Mouse (Mus musculus) right cerebral cortex, postnatal 14 days (tissue): Measurements from ENCODE around the gene Rce1.
A peak's percentile ranks its signal among the peaks of the same experiment; 100 is the strongest.

Source experiments
- DNase-seq: peaks from one replicate; pipeline ENCODE4 v3.0.0; 2022

Rce1 gene

DNA sequence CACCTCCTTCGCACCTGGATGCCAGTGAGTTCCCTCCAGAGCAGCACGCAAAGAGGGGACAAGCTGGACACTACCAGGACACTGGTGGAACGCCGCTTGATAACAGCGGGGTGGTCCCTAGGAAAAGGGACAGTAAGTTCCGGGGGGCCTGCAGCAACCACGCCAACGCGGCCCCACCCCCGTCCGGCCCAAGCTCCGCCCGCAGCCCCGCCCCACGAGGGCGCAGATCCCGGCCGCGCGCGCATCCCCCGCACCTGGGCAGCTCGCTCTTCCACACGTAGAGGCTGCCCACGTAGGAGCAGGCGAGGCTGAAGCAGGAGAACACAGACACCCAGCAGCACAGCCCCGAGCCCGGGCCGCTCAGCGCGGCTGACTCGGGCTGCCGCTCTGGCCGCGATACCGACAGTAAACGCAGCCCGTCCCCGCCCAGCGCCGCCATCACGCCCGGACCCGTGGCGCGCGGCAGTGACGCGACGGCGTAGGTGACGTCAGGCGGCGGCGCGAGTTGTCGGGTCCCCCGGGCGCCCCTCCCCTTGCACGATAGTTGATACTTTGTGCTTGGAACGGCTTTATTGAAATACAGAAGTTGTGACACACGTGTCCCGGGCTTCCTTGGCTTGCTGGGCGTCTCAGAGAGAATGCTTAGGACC is at the start of gene Rce1:
TSS of gene Rce1 (minus strand) at position 463 of the 650 bp plus-strand sequence.
- peak; percentile 92 for DNase-seq

DNA sequence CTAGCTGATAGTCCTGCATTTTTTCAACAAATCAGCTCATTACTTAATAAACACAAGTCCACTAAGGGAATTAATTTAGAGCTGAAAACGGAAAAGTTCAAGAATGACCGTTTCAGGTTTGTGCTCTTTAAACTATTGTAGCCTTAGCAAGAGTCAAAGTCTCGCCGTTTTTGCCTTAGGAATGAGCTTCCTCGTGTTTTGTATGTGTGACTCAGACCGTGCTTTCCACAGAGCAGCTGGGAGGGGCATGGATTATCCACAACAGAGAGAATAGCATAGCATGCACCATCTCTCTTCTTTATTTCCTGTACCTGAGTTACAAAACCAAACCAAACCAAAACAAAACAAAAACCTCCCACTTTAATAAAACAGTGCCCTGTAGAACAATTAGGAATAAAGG is 47.0 kb upstream of the Rce1 start:
- no peak for DNase-seq

DNA sequence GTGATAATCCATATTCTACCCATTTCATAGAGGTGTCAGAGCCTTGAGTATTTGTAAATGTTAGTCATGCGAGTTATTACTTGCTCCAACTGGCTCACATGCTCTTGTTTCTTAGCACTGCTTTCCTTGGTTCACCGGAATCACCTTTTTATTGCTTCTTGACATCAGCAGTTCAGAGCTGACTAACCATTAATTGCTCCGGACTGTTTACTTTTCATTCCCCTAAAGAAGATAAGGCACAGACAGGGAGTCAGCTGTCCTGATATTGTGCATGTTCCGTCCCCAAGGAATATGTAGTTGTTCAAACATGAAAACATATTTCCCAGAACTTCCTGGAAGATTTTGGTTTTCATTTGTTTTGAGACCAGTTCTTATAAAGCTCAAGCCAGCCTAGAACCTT is 45.3 kb upstream of the Rce1 start:
- DNase-seq = no peak

DNA sequence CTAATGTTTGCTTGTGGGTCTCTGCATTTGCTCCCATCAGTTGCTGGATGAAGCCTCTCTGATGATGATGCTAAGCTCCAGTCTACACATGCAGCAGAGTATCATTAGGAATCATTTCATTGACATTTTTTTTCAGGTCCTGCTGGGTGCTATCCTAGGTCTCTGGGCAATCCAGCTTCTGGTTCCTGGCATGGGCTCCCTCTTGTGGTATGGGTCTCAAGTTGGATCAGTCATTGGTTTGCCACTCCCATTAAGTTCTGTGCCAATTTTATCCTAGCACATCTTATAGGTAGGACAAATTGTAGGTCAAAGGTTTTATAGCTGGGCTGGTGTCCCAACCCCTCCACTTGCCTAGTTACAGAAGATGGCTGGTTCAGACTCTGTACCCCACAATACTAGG is 41.4 kb upstream of the Rce1 start:
- DNase-seq = no peak

DNA sequence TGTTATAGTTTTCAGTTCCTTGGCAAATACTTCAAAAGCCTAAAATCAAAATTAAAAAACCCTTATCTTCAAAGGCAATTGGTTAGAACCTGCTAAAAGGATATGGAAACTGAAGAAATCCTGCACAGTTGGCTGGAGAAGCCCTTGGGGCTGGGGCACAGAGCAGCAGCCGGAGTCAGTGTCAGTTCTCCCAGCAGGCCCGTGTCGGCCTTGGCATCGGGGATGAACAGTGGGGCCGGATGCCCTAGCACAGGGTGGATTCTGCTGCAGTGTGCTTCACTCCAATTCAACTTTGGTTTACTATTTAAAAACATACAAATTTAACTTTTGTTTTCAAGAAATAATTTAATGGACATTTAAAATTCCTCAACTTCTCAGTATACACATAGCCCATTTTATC is 32.7 kb upstream of the Rce1 start:
- DNase-seq = no peak

DNA sequence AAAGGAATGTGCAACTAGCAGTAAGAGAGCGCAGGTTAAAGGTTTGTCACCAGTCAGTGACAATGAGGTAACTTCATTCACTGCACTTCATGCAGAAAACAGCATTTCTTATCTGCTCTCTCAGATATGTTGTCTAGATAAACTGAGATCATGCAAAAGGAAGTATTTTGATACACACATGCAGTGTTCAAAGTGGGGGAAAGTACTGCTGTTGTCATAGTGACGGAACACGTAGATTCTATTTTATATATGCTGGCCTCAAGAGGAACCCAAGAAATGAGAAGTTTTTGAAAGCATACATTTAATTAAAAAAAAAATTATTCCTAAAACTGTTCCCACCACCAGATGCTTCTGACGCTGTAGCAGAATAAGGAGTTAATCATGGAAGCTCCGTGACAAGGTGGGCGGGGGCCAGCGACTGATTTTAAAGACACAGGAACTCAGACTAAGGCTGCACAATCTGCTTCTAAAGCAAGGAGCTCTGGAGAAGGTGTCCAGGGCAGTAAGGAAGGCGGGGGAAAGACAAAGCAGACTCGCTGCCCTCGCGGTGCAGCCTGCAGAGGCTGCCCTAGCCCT is 21.6 kb upstream of the Rce1 start:
- DNase-seq = peak; percentile 71

DNA sequence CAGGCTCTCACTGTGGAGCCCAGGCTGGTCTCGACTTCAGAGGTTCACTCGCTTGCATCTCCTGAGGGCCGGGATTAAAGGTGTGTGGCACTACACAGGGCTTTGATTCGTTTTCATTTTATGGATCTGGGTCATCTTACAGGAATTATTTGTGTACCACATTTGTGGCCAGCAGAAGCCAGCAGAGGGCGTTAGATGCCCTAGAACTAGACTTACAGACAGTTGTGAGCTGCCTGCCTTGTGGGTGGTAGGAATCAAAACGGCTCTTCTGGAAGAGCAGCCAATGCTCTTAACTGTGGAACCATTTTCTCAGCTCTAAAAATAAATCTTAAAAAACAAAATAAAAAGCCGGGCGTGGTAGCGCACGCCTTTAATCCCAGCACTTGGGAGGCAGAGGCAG is 18.8 kb upstream of the Rce1 start:
- peak; percentile 75 for DNase-seq

DNA sequence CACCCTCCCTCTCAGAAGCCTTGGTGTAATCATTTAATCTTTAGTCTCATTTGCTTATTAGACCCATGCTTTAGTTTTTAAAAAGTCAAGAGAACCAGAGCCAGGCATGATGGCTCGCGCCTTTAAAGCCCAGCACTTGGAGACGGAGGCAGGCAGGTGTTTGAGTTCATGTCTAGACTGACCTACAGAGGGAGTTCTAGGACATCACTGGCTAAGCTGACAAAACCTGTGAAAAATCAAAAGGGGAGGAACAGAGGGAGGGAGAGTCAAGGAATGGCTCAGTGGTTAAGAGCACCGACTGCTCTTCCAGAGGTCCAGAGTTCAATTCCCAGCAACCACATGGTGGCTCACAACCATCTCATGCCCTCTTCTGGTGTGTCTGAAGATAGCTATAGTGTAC is 10.5 kb upstream of the Rce1 start:
- no peak for DNase-seq

DNA sequence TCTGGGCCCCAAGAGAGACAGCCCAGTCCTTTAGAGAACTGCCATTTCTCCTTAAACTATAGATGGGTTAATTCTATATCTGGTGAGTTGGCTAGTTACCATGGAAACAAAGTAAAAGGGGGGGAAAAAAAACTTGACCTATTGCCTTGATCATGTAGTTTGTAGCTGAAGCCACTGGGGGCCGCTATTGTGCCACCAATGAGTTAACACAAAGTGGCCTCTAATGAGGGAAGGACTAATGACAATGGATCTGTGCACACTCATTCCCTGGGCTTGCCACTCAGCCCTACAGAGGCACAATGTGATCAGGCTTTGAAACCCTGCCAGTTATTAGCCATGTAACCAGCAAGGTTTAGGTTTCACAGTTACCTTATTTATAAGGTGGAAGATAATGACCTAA is 3.4 kb upstream of the Rce1 start:
- DNase-seq = peak; percentile 76

DNA sequence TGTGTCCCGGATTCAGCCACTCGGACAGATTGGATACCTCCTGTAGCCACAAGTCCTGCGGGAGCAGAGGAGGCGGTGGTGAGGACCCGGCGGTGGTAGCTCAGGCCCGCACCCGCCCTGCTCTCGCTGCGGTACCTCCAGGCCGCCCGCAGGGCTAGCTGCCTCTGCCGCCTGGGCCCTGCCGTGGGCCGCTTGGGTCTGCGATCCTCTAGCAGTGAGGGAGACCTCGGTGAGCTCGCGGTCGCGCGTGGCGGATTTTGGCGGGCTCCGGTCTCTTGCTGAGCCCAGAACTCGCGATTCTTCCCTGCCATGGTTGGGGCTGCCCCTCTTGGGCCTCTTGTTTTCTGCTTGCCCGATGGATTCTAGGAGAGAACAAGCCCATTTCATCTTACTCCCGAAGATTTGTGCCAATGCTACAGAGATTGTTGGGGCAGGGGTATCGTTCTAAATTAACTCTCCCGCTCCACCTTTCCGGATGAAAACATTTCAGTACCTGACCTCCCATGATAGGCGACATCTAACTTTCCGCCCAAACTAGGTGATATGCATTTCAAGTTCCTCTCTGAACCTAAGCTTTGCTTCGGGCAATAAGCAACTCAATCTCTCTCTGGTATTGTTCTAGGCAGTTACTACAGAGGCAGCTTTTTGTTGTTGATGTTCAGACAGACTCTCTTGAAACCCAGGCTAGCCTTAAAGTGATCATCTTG is 541 bp upstream of the Rce1 start:
- DNase-seq = peak; percentile 45

DNA sequence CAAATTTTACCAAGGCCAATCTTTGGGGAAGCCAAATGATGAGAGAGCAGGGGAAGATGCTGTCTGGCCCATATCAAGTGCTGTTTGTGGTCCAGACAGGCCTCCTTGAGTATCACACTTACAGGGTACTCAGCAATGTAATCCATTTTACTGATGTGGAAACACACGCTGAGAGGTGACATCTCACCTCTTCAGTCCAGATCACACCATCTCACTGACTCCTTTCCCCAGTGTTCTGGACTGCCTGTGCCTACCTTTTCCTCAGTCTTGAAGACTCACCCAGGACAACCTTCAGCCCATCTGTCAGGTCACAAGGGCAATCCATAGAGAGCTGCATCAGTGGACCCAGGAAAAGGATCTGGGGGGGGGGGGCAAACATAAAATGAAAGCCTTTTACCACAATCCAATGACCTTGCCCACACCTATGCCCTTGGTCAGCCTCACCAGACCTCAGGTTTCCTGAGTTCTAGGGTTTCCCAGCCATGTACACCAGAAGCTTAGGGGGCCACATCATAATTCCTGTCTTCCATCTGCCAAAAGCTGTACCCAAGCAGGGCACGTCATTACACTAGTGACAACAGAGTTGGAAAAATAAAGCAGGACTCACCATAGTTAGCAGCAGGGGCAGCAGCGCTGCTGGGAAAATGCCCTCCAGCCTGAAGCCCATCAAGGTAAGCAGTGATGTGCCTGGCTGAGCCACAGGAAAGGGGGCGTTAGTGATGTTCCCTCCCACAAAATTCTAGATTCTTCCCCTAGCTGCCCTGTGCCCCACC is 849 bp downstream of the Rce1 start:
- no peak for DNase-seq

DNA sequence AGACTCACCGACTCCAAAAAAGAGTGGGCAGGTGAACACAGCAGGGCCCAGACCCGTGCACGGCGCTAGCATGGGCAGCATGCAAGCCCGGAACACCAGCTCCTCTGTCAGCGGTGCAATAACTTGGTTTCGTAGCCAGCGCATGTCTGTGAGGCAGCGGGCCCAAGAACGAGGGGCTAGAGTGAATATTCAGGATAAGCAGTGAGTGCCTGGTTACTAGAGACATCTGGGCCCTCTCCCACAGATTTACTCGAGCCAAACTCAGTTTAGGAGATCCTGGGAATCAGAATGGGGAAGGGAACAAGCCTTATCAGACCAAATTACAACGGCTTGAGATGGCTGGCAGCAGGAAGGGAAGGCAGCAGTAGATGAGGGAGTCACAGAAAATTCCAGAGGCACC is 1.4 kb downstream of the Rce1 start:
- no peak for DNase-seq

DNA sequence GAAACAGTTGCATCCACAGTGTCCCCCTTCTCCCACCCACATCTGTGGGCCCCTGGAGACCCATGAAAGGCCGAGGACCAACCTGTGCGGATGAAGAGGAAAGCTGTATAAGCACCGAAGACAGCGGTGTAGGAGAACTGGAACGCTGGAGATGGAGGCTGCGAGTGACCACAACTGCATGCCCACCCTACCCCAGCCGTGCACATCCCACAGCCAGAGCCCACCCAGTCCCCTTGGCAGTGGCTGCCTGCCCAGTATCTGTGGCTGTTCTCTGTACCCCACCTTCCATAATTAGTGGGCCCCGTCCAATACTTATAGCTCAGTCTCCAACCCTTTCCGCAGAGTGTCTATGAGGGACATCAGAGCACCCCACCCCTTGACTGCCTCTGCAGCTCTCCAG is 2.0 kb downstream of the Rce1 start:
- no peak for DNase-seq

DNA sequence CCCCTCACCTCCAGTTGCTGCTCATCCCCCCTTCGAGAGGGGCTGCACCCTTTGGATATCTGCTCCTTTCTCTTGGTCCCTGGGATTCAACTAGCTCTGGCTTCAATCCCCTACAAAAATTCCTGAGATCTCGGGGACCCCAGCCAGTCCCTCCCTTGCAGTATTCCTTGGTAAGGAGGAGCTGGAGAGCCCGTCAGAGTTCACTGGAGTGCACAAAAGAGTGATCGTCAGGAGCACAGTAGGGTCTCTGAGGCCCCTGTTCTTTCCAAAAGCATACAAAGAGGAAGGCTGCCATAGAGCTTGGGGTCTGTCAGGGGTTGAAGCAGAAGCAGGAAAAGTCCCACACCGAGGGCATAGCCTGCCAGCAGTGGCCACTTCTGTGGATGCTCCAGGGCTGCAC is 2.7 kb downstream of the Rce1 start:
- DNase-seq = no peak

DNA sequence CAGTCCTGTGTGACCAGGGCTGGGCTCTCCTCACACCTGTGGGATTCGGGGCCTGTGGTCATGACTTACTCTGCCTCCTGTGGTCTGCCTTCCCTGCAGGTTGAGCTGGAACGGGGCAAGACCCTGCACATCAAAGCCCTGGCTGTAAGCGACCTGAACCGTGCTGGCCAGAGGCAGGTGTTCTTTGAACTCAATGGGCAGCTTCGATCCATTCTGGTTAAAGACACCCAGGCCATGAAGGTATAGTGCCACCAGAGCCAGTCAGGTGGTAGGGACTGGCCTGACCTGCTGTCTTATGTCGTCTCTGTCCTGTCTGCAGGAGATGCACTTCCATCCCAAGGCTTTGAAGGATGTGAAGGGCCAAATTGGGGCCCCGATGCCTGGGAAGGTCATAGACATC is 4.7 kb downstream of the Rce1 start:
- no peak for DNase-seq

DNA sequence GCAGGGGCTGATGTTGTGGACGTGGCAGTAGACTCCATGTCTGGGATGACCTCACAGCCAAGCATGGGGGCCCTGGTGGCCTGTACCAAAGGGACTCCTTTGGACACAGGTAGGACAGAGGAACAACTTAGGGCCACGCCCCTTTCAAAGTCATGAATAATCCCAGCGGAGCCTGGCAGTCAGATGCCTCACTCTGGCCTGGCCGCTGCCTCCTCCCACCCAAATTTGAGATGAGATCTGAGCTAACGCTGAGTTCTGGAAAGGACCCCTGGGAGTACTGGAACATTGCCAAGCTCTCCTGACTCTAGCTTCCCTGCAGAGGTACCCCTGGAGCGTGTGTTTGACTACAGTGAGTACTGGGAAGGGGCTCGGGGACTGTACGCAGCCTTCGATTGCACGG is 6.0 kb downstream of the Rce1 start:
- DNase-seq = no peak

DNA sequence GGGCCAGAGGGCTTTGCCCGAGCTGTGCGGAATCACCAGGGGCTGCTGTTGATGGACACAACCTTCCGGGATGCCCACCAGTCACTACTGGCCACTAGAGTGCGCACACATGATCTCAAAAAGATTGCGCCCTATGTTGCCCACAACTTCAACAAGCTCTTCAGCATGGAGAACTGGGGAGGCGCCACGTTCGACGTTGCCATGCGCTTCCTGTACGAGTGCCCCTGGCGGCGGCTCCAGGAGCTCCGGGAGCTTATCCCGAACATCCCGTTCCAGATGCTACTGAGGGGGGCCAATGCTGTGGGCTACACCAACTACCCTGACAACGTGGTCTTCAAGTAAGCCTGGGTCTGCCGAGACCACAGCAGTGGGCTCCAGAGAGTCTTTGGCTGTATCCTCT is 7.3 kb downstream of the Rce1 start:
- DNase-seq = peak; percentile 58

DNA sequence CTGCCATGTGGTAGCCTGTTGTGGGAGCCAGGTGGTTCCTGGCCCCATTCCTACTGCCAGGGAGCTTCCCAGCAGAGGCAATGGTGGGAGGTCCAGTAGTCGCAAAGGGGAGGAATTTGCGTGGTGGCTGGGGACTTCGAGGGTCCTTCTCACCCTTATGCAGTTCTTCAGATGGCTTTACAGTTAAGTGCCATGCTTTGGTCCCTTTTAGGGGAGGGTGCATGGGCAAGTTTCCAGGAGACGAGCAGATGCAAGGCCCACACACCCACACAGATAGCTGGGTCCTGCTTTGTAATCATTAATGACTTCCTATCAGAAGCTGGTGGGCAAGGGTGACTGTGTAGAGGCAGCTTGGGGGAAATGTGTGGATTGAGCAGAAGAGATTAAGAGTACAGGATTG is 8.9 kb downstream of the Rce1 start:
- no peak for DNase-seq

DNA sequence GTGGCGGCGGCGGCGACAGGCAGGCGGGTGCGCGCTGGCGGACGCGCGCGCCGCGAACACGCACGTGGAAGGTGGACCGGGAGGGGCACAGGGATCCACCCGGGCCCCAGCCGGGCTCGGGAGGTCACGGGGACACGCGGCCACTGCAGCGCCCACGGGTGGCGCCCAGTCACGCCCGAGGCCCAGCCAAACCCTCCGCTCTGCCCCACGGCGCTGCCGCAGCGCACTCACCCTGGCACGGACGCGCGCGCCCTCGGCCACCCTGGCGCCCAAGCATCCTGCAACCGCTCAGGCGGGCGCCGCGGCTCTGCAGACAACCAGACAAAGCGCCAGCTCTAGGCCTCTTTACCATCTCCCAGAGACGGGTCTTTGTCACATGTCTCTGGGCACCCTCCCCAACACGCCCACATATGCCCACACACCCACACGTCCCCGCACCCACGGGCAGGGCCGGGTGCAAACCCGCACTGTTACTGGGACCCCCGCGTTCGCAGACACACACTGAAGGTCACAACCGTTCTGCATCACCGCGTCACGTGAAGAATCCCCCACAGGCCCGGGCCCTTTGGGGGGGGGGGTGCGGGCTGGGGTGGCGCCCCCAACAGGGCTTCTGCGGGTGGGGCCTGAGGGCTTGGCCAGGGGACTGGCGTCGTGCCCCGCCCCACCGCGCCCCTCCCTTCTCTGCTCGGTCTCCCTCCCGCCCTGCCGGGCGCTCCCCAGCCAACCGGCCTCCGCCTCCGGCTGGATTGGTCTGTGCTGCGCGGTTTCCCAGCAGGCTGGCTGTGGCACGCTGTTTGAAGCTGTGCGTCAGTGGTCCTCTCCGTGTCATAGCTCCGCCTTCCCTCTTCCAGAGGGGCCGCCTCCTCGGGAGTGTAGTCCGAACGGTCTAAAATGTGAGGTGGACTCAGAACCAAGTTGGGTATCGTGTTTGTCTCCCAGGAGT is 10.0 kb downstream of the Rce1 start, which contains the start of gene Lrfn4:
TSS of gene Lrfn4 (minus strand) at position 517 of the 943 bp plus-strand sequence.
- peak; percentile 89 for DNase-seq

DNA sequence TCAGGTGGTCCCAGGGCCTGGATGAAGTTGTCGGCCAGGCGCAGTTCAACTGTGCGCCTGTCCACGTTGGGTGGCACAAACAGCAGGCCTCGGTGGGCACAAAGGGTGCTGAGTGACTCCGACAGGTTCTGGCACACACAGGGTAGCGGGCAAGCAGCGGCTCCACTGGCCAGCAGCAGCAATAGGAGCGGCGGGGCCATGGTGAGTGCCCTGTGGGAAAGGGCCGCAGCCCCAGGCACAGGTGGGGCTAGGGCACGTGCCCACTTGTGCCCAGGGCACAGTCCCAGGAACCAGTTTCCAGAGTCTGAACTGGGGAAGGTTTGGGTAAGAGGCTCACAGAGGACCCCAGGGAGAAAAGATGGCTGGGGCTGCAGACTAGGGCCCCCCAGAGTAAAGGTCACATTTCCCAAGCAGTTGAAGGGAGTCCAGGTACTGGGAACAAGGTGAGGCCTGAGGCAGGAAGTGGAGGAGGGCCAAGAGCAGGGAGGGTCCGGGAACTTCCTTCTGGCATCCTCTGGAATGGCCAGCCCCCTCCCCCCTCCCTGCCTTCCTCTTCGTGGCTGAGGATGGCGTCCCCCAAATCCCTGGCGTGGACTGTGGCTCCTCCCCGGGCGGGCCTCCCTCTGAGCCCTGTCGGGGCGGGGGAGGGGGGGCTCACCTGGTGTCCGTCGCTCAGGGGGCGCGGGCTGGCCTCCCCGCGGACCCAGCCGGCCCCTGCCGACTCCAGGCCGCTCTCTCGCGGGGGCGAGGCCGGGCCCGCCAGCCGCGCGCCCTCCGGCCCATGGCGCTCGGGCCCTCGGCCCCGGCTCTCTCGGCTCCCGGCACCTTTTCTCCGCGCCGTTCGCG is 10.9 kb downstream of the Rce1 start:
- DNase-seq = peak; percentile 55

DNA sequence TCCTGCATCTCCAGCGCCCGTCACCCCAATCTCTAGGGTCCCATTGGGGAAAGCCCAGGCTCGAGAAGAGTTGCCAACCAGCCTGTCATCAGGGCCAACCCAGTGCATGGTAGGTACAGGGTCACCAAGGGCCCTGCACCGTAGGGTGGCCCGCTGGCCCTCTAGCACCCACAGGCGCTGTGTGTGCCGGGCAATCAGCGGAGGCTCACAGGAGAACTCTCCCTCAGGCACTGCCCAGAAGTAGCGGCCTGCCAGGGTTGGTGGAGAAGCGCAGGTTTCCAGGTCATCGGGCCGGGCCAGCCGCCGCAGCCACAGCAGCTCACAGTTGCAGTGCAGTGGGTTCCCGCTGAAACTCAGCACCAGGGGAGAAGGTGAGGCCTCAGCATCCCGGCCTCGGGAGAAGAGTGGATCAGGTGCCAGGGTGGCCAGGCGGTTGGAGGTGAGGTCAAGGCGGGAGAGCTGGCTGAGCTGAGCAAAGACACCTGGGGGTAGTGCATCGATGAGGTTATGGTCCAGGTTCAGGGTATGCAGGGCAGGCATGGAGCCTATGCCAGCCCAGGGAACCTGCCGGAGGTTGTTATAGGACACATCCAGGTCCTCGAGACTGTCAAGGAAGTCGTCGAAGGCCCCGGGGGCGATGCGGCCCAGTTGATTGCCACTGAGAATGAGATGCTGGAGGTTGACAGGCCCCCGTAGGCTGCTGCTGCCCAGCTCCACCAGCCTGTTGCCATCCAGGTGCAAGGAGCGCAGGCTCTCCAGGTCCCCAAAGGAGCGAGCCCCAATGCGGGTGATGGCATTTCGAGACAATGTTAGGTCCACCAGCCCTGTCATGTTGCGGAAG is 11.8 kb downstream of the Rce1 start:
- no peak for DNase-seq
